Mouse (Mus musculus): ENCODE measurements around the gene Tifab. TPM values are rescaled to one million over a fixed set of nuclear protein-coding genes. Genes with fewer than 3 reads are reported as not detected.

Tifab gene
- total RNA-seq, 4 experiments from 2014 or later = 0.50 to 1.2 (median 0.82) TPM

DNA sequence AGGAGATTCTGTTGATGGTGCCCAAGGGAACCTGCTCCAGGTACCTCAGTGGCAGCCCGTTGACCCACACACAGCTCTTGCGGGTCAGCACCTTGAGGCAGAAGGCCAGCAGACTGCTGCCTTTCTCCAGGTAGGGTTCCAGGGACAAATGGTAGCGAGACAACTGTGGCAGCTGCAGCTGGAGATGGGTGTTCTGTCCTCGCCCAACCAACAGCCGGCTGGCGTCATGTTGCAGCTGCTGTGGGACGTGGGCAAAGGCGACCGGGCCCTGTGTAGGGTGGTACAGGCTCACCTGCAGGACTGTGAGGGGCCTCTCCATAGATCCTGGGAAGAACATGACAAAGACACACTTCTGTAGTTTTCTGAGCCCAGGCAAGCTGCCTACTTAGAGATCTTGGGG is 2.4 kb downstream of the Tifab start:
- no peak for DNase-seq (ENCODE audit: low spot score)

DNA sequence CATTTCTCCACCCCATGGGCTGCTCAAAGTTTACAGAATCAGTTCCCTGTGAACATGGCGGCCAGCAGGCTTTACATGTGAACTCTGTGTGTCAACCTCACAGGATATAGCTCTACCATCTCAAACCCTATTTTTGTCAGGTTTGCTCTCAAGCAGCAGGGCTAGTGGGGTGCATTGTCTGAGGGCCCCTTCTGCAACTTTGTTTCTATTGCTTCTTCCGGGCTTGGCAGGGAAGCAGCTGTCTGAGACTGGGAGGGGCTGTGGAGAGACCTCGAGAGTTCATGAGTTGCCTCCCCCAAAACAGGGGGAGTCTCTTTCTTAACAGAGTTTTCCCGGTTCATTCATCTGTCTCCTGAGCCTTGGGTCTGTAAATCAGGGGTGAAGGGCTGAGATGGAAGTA is 2.8 kb downstream of the Tifab start:
- DNase-seq (ENCODE audit: low spot score) = no peak

- peak; percentile 35 for DNase-seq (ENCODE audit: low spot score)
Observed at GRCm38 (mm10) chr13:56172901-56173545, 5.7 kb downstream of the Tifab start.

GRCm38 (mm10) chr13:56172106-56172505 is 6.6 kb downstream of the Tifab start:
- DNase-seq (ENCODE audit: low spot score) = no peak

- no peak for DNase-seq (ENCODE audit: low spot score)
Observed at GRCm38 (mm10) chr13:56168403-56168781, 10.3 kb downstream of the Tifab start.

- DNase-seq (ENCODE audit: low spot score) = no peak
Observed at GRCm38 (mm10) chr13:56167446-56168402, 11.0 kb downstream of the Tifab start.

DNA sequence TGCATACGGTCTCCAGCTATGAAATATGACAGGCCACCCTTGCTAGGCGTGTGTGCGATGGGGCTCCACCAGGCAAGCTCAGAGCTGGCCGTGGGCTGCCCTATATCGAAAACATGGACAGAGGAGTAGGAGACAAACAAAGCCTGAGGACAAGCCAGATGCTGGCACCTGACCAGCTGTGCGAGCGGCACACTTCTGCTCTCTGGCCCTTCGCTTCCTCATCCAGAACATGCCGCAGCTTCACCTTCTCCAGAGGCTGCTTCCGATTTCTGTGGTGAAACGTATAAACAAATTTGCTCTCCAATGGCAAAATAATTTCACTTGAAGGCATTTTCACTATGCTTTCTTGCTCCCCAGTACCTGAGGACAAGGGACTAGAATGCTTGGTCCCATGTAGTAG is 13.1 kb downstream of the Tifab start:
- no peak for DNase-seq (ENCODE audit: low spot score)

DNA sequence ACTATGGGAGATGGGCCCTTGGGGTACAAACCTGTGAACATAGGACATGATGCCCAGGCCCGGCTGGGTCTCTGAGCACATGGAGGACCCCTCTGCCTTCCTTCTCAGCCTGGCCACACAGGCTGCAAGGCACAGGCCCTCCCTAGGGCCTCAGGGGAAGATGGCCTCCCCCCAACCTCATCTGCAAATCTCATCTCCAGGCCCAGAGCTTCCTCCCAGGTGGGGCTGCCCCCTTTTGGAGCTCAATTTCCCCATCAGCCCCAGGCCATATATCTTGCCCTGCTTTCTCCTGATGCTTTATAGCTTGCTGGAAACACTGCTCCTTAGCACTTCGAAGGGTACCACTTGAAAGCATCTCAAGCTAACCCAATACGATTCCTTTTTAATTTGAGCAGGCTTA is 14.3 kb downstream of the Tifab start:
- no peak for DNase-seq (ENCODE audit: low spot score)

GRCm38 (mm10) chr13:56163751-56164150 is 14.9 kb downstream of the Tifab start:
- DNase-seq (ENCODE audit: low spot score) = peak; percentile 37

- DNase-seq (ENCODE audit: low spot score) = no peak
Observed at GRCm38 (mm10) chr13:56162859-56163258, 15.8 kb downstream of the Tifab start.

DNA sequence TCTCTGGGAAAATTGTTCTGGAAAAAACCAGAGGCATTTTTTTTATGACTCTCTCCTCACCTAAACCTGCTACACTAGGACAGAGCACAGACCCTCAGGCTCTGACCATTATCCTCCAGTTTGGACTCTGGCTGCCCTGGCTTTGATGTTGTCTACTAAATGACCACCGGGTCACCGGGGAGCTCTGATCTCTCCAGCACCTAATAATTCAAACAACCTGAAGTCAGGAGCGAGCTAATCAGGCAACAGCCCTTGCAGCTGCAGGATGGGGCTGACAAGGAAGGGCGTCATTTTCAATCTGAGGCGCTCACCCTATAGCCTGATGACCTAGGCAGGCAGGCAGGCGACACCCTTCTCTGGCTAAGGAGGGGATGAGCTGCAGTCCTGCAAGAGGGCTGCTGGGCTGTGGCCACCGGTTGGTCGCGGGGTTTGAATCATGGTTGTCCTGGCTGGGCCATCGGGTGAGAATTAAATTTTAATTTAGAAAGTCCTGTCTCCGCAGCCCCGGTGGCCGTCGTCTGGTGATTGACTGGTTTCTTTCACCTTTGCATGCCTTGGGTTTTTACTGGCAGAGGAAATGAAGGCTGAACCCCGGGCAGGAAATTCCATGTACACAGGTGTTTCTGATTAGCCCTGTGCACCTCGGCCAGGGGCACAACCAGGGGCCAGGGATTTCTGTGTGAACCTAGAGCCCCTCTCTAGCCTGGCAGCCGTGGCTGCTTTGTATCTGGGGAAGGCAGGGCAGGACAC is 18.9 kb downstream of the Tifab start:
- DNase-seq (ENCODE audit: low spot score) = no peak

- DNase-seq (ENCODE audit: low spot score) = no peak
Observed at GRCm38 (mm10) chr13:56159016-56159601, 19.6 kb downstream of the Tifab start.

DNA sequence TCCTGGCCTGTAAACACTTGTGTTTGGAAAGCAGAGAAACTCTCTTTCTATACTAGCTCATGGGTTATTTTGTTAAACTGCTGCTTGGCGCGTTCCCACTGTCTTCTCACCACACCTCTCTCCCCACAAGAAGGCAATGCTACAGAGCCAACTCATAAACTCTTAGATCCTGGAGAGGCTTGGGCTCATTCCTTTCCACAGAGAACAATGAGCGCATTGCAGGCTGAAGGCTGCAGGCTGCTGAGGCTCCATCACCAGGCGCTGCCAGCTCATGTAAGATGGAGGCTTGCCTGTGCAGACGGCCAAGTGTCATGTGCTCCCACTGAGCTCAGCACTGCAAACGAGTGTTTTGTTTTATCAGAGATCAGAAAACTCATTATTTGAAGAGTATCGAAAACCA is 23.0 kb downstream of the Tifab start:
- DNase-seq (ENCODE audit: low spot score) = no peak

GRCm38 (mm10) chr13:56155048-56155447 is 23.6 kb downstream of the Tifab start:
- peak; percentile 64 for DNase-seq (ENCODE audit: low spot score)

DNA sequence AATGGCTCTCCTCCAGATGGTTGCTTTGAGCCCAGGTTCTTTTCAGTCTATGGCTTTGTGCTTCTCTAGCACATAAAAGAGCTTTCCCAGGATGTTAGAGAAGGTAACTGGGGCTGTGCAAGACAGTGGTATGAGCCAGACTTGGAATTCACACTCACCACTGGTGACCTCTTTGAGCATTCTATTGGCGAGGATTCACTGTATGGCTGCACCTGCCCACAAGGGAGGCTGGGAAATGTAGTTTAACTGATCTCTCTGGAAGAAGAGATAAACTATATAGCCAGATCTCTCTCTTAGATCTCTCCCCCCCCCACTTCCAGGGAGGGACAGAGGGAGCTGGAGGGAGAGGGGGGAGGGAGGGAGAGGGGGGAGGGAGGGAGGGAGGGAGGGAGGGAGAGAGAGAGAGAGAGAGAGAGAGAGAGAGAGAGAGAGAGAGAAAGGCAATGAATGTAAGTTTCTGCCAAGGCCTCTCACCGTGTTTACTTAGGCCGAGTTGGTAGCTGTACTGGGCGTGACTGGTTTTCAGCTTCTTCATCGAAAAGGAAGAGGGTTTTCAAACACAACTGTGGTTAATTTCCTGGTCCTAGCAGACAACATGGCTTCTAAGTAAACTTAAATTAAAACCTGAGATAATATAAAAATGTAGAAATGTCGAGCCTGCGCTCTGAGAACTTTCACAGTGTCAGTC is 25.8 kb downstream of the Tifab start:
- DNase-seq (ENCODE audit: low spot score) = no peak

- peak; percentile 50 for DNase-seq (ENCODE audit: low spot score)
Observed at GRCm38 (mm10) chr13:56151404-56152226, 27.1 kb downstream of the Tifab start.

GRCm38 (mm10) chr13:56145523-56145922 is 33.2 kb downstream of the Tifab start:
- DNase-seq (ENCODE audit: low spot score) = no peak

GRCm38 (mm10) chr13:56144021-56144420 is 34.7 kb downstream of the Tifab start:
- no peak for DNase-seq (ENCODE audit: low spot score)

DNA sequence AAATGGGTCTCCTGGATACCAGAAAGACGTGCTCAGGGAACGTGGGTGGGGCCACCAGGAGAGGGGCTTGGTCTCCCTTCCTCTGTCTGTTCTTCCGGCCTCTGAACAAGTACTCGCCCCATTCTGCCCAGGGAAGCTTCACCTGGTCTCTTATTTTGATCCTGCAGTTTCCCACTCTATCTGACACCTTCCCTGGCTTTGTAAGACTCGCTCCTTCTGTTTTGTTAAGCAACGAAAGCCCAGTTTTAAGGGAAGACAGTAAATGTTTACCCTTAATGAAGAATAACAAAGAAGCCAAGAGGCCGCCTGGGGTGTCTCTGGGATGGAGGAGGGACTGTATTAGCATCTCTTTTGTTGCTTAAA is 35.6 kb downstream of the Tifab start:
- DNase-seq (ENCODE audit: low spot score) = no peak

DNA sequence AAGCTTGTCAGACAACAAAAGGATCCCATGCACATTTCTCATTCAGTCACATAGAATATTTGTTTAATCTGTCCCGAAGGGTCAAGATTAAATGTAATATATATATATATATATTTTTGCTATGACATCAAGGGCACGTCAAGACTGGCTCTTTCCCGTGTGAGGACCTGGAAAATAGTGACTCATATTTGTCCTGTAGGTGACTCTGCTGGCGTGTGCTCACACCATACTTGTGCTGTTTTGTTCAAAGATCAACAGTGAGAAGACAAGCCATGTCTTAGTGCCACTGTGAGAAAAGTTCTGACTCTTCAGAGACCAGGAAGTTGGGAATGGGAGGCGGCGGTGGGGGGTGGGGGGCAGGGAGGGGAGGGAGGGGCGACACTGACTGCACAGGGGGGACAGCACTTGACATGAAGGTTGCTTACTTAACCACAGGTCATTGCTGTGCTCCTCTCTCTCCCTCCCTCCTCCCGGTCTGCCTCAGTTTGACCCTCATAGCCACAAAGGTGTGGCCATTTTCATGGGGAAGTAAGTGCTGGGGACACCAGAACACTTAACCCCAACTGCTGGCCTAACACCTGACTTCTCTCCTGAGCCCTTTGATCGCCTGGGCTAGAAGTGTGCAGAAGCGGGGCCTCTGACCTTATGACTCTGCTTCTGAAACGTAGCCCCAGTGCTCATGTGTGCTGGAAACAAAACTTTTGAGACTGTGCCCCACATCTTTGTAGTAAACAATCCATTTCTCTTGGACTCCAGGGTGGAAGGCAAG is 36.1 kb downstream of the Tifab start:
- DNase-seq (ENCODE audit: low spot score) = no peak

Measured in heart, adult 8-10 months (tissue).